Mouse (Mus musculus) ES-E14 (cell line): ENCODE data around the gene Rgs7bp. TPM values are rescaled to one million over a fixed set of nuclear protein-coding genes. Genes with fewer than 3 reads are reported as not detected.
A peak's percentile ranks its signal among the peaks of the same experiment; 100 is the strongest.

Source experiments
- DNase-seq: peaks from one replicate; pipeline ENCODE4 v3.0.0-alpha.2; 2013; ENCODE audit warnings: low read depth, low spot score
- H3K27ac ChIP-seq: 2 replicates; pipeline ENCODE4 v1.5.1; 2012; ENCODE audit warnings: low read depth, mild to moderate bottlenecking, low read length, moderate library complexity, mixed read lengths; ENCODE audit not compliant: poor library complexity, insufficient read depth, severe bottlenecking
- H3K36me3 ChIP-seq: 2 replicates; pipeline ENCODE4 v1.6.1; 2012; ENCODE audit warnings: mild to moderate bottlenecking, low read length, moderate library complexity, mixed read lengths; ENCODE audit not compliant: control insufficient read depth, poor library complexity, insufficient read depth, severe bottlenecking
- H3K4me1 ChIP-seq, 2 experiments: fragments of 150-350 bp in 1 of 2; sonication (generic) in 1 of 2; 2 replicates each; pipeline ENCODE4 v1.6.1; 2012; ENCODE audit warnings: low read length in 2 of 2, mild to moderate bottlenecking in 1 of 2, mixed read lengths in 1 of 2; ENCODE audit not compliant: control insufficient read depth in 2 of 2, insufficient read depth in 2 of 2, poor library complexity in 1 of 2
- H3K4me3 ChIP-seq, 2 experiments: fragments of 150-350 bp in 1 of 2; sonication (generic) in 1 of 2; 2 replicates each; pipeline ENCODE4 v1.5.1; 2012; ENCODE audit warnings: low read length in 2 of 2, low read depth in 1 of 2, mild to moderate bottlenecking in 1 of 2, mixed read lengths in 1 of 2; ENCODE audit not compliant: insufficient read depth in 1 of 2, poor library complexity in 1 of 2, severe bottlenecking in 1 of 2
- H3K9ac ChIP-seq: 2 replicates; pipeline ENCODE4 v1.6.1; 2012; ENCODE audit warnings: low read depth, mild to moderate bottlenecking, low read length, mixed read lengths; ENCODE audit not compliant: poor library complexity, insufficient read depth, severe bottlenecking
- H3K9me3 ChIP-seq: fragments of 150-350 bp; sonication (generic); 2 replicates; pipeline ENCODE4 v1.6.1; 2012; ENCODE audit warnings: low read depth, mild to moderate bottlenecking, low read length; ENCODE audit not compliant: control insufficient read depth, insufficient read depth
- CHD2 ChIP-seq: IDR thresholded peaks from 2 replicates; pipeline ENCODE4 v1.6.1; 2014; ENCODE audit warnings: mild to moderate bottlenecking, low read depth, low read length, inconsistent platforms
- HCFC1 ChIP-seq: IDR thresholded peaks from 2 replicates; pipeline ENCODE4 v1.6.1; 2012; ENCODE audit warnings: low read length, inconsistent platforms, borderline replicate concordance; ENCODE audit not compliant: insufficient read depth
- MAFK ChIP-seq: IDR thresholded peaks from 2 replicates; pipeline ENCODE4 v1.6.1; 2014; ENCODE audit warnings: mild to moderate bottlenecking, low read depth, low read length, inconsistent platforms; ENCODE audit not compliant: insufficient read depth
- ZC3H11A ChIP-seq: IDR thresholded peaks from 2 replicates; pipeline ENCODE4 v1.6.1; 2012; ENCODE audit warnings: low read depth, mild to moderate bottlenecking, inconsistent platforms, low read length, borderline replicate concordance
- ZNF384 ChIP-seq: IDR thresholded peaks from 2 replicates; pipeline ENCODE4 v1.6.1; 2012; ENCODE audit warnings: low read depth, low read length, inconsistent platforms
- in situ Hi-C, 2 experiments: fragments of 600-800 bp; cut with MboI; formaldehyde crosslinking; loops; one replicate each; pipeline ENCODE4 v1.15.1; 2025; ENCODE audit warnings: low sequenced_read_pairs in 2 of 2, inconsistent platforms in 1 of 2; ENCODE audit not compliant: unreplicated experiment in 2 of 2
- total RNA-seq: library from RNA; depleted of rRNA; stranded (reverse); fragments of 300-350 nt; gene quantifications from 2 replicates; pipeline ENCODE4 v1.2.3, GENCODE M21; 2012

Gene Rgs7bp
- total RNA-seq, 1 experiment = 0.09 TPM

- Histone ChIP-seq H3K9ac (no peak overlapping the region), H3K4me3 (no peak overlapping the region), H3K27ac (no peak overlapping the region), H3K4me1 (no peaks in the 10 kb centered on the region), H3K9me3 (peaks cover 4% of the 10 kb centered on the region), H3K36me3 (no peaks in the 10 kb centered on the region)
- in situ Hi-C loops = no loop called here
- TF ChIP-seq HCFC1 (no peak), ZNF384 (no peak), ZC3H11A (no peak), CHD2 (no peak), MAFK (no peak)
- DNase-seq = no peak
Observed at GRCm38 (mm10) chr13:105001714-105002113, 53.0 kb downstream of the Rgs7bp start.

DNA sequence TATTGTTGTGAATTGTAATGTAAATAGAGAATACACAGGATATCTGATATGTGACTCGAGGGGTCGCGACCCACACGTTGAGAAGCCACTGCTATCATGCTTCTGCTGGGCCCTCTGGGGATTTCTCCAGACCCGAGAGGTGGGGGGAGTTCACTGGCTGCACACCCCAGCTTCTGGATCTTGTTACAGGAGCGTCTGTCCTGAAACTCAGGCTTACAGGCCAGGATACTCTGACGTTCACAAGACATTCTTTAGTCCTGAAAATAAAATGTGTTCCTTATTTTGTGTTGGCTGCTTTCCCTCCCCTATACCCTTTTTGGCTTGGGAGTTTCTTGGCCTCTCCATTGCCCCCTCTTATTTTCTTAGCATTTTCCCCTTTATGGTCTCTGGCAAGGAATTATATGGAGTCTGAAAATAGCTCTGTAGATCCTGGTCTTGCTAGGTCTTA, 65.9 kb downstream of the Rgs7bp start:
- H3K36me3 ChIP-seq = no peaks in the 10 kb centered on the region
- in situ Hi-C loops = no loop called here
- no peaks in the 10 kb centered on the region for H3K9me3 ChIP-seq
- H3K4me1 ChIP-seq = no peaks in the 10 kb centered on the region
- peak; percentile 41; the same call in 1 of the 2 replicates for TF ChIP-seq CHD2
- TF ChIP-seq ZC3H11A = no peak
- DNase-seq = no peak
- no peak overlapping the region for H3K4me3 ChIP-seq
- no peak overlapping the region for H3K27ac ChIP-seq
- H3K9ac ChIP-seq = no peak overlapping the region

DNA sequence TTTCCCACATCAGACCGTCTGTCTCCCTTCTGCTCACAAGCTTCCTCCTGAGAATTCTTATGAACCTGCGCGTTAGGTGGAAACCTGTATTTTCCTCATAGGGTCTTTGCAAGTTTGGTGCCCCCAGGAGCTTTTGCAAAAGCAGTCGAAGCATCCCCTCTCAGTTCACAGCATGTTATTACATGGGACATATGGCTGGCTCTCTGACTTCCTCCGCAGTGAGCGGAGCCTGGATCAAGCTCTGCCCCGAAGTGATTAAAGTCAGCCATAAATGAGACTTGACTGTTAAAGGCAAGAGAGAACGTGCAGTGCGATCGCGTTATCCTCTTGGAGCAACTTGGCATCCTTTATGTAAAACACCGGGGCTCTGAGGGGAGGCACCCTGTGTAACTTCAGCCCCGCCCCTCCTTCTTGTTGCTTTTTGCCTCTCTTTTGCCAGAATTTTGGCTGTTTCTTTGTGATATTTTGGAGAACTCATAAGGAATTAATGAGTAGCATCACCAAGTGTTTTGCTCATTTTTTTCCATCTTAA, 66.7 kb downstream of the Rgs7bp start:
- no peaks in the 10 kb centered on the region for H3K4me1 ChIP-seq
- TF ChIP-seq ZC3H11A = no peak
- no peak for TF ChIP-seq ZNF384
- no peak for TF ChIP-seq MAFK
- TF ChIP-seq HCFC1 = no peak
- no peak for DNase-seq
- no peaks in the 10 kb centered on the region for H3K9me3 ChIP-seq
- H3K9ac ChIP-seq = no peak overlapping the region
- no peak overlapping the region for H3K27ac ChIP-seq
- no peak overlapping the region for H3K4me3 ChIP-seq
- no peaks in the 10 kb centered on the region for H3K36me3 ChIP-seq
- in situ Hi-C loops = no loop called here

DNA sequence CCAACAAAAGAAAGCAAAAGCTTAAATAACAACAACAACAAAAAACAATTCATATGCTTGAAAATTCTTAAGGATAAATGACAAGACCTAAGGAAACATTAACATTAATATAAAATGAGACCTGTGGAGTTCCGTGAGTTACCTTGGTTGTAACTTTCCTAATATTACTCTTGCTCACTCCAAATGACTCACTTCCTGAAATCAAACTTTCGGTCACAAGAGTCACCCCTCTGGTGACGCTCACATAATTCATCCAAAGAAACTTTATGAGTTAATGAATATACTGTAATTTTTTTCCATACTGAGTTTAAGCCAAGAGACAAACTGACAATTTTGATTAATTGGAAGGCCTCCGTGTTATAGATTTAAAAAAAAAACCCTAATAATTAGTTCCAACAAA, 69.0 kb downstream of the Rgs7bp start:
- DNase-seq = no peak
- Histone ChIP-seq H3K4me3 (no peak overlapping the region), H3K36me3 (no peaks in the 10 kb centered on the region), H3K27ac (no peak overlapping the region), H3K9ac (no peak overlapping the region), H3K9me3 (no peaks in the 10 kb centered on the region), H3K4me1 (no peaks in the 10 kb centered on the region)
- TF ChIP-seq ZNF384 (no peak), HCFC1 (no peak), MAFK (no peak), ZC3H11A (no peak), CHD2 (no peak)
- in situ Hi-C loops = no loop called here

GRCm38 (mm10) chr13:104983989-104984388, 70.7 kb downstream of the Rgs7bp start:
- Histone ChIP-seq H3K36me3 (no peaks in the 10 kb centered on the region), H3K9me3 (no peaks in the 10 kb centered on the region), H3K27ac (no peak overlapping the region), H3K9ac (no peak overlapping the region), H3K4me1 (no peaks in the 10 kb centered on the region), H3K4me3 (no peak overlapping the region)
- in situ Hi-C loops = no loop called here
- DNase-seq = no peak
- TF ChIP-seq ZNF384 (no peak), MAFK (no peak), CHD2 (no peak), HCFC1 (no peak), ZC3H11A (no peak)
